Mouse (Mus musculus) bone marrow, adult 2 months (tissue): Measurements from ENCODE around the gene Gm47985. TPM values are rescaled to one million over a fixed set of nuclear protein-coding genes. Genes with fewer than 3 reads are reported as not detected.
"Not testable (repeated sequence)": the region's sequence is repeated elsewhere in the genome, so short reads cannot be mapped to it uniquely, and the experiment has no call there.

Experiments used
- H3K27ac ChIP-seq: fragments of 200-500 bp; 2 replicates; pipeline ENCODE4 v1.5.1; 2012; ENCODE audit warnings: low read depth, mild to moderate bottlenecking, control low read depth, inconsistent platforms, low read length; ENCODE audit not compliant: control insufficient read depth, poor library complexity, insufficient read depth
- H3K4me1 ChIP-seq: fragments of 200-500 bp; 2 replicates; pipeline ENCODE4 v1.6.1; 2011; ENCODE audit warnings: low read length; ENCODE audit not compliant: control insufficient read depth, insufficient read depth
- H3K4me3 ChIP-seq: fragments of 200-500 bp; replicated peaks from 2 replicates; pipeline ENCODE3; 2011; ENCODE audit warnings: mild to moderate bottlenecking, low read depth, low read length, control low read depth; ENCODE audit not compliant: control insufficient read depth
- CTCF ChIP-seq: fragments of 200-500 bp; IDR thresholded peaks from 2 replicates; pipeline ENCODE4 v1.5.1; 2011; ENCODE audit warnings: low read length, control low read depth; ENCODE audit not compliant: control insufficient read depth, insufficient read depth
- POLR2A ChIP-seq: fragments of 200-500 bp; IDR thresholded peaks from 2 replicates; pipeline ENCODE4 v1.6.1; 2011; ENCODE audit warnings: low read depth, mild to moderate bottlenecking, control low read depth, low read length, borderline replicate concordance; ENCODE audit not compliant: control insufficient read depth
- WGBS: fragments of 180-500 bp; shearing (Covaris S2); methylation state at CpG from one replicate; pipeline ENCODE4 v1.1.7; 2018; 5-methylcytosine and 5-hydroxymethylcytosine counted together
- polyA plus RNA-seq: library from polyadenylated mRNA; stranded (reverse); fragments of >200 nt; gene quantifications from 2 replicates; pipeline ENCODE4 v1.2.4, GENCODE M21; 2011; ENCODE audit warnings: low replicate concordance; ENCODE audit not compliant: missing spikeins, insufficient read depth, insufficient read length

The Gm47985 gene
- polyA plus RNA-seq, 1 experiment, result not detected

DNA sequence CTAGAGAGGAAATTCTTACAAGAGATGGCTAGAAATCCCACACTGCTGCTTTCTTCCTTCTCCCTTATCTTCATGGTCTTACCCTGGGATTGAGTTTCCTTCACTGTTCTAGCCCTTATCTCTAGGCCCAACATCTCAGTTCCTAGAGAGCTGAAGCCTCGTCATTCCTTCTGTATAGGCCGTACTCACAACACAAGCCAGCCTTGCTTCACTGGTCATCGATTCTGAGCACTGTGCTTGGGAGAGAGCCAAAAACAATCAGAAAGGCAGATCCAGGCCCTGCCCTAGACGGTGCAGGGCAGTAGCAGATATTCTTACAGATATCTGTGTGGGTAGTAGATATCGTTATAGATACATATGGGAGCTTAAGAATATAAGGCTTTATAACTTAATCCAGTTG lies 20.4 kb downstream of the Gm47985 start:
- H3K4me1 ChIP-seq, result not testable (repeated sequence)
- 63% methylated on average over 4 of the region's 5 CpGs for WGBS

DNA sequence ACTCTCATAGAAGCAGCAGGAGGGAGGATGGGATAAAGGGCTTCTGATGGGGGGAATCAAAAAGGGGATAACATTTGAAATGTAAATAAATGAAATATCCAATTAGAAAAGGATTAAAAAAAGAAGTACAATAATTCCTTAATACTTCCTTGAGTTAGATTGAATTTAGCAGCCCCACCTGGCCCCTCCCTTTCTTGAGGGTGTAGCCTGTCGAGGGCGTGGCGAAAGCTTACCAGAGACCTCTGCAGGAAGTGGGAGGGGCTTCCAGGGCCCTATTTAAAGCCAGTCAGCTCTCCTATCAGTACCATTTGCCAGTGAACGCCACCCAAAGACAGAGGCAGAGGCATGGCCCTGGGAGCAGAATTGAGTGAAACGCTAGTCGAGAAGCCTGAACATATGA lies 21.5 kb downstream of the Gm47985 start, which contains the start of gene 3110040M04Rik:
Gene 3110040M04Rik (plus strand): TSS at position 304 of the 400 bp plus-strand sequence.
- not testable (repeated sequence) for H3K4me1 ChIP-seq, H3K4me3 ChIP-seq, H3K27ac ChIP-seq
- no CpG with 5 or more reads among the region's 6 CpGs for WGBS

More for the DNA sequence above, 20.4 kb downstream of the Gm47985 start:
- not testable (repeated sequence) for H3K4me3 ChIP-seq, H3K27ac ChIP-seq

DNA sequence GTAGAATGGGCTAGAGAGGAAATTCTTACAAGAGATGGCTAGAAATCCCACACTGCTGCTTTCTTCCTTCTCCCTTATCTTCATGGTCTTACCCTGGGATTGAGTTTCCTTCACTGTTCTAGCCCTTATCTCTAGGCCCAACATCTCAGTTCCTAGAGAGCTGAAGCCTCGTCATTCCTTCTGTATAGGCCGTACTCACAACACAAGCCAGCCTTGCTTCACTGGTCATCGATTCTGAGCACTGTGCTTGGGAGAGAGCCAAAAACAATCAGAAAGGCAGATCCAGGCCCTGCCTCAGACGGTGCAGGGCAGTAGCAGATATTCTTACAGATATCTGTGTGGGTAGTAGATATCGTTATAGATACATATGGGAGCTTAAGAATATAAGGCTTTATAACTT lies 26.2 kb downstream of the Gm47985 start:
- not testable (repeated sequence) for H3K4me1 ChIP-seq, H3K27ac ChIP-seq, H3K4me3 ChIP-seq
- WGBS, result 76% methylated on average over 4 of the region's 5 CpGs

DNA sequence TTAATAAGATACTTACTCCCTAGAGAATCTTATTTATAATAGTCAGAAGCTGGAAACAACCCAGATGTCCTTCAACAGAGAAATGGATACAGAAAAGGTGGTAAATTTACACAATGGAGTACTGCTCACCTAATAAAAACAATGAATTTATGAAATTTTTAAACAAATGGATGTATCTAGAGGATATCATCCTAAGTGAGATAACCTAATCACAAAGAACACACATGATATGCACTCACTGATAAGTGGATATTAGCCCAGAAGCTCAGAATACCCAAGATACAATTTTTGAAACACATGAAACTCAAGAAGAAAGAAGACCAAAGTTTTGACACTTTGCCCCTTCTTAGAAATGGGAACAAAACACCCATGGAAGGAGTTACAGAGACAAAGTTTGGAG lies 26.6 kb downstream of the Gm47985 start:
- not testable (repeated sequence) for H3K27ac ChIP-seq, H3K4me1 ChIP-seq, H3K4me3 ChIP-seq

DNA sequence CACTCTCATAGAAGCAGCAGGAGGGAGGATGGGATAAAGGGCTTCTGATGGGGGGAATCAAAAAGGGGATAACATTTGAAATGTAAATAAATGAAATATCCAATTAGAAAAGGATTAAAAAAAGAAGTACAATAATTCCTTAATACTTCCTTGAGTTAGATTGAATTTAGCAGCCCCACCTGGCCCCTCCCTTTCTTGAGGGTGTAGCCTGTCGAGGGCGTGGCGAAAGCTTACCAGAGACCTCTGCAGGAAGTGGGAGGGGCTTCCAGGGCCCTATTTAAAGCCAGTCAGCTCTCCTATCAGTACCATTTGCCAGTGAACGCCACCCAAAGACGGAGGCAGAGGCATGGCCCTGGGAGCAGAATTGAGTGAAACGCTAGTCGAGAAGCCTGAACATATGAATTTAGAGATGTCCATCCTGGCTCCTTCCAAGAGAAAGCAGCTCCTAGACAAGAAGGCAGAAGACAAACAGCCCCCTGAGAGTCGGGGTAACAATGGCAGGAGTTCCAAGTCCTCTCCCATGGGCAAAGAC lies 27.6 kb downstream of the Gm47985 start, which contains the start of gene Gm47996:
Gene Gm47996 (plus strand): TSS at position 308 of the 532 bp plus-strand sequence.
- not testable (repeated sequence) for H3K27ac ChIP-seq, H3K4me1 ChIP-seq, H3K4me3 ChIP-seq
- WGBS, result 76% methylated on average over 4 of the region's 8 CpGs

DNA sequence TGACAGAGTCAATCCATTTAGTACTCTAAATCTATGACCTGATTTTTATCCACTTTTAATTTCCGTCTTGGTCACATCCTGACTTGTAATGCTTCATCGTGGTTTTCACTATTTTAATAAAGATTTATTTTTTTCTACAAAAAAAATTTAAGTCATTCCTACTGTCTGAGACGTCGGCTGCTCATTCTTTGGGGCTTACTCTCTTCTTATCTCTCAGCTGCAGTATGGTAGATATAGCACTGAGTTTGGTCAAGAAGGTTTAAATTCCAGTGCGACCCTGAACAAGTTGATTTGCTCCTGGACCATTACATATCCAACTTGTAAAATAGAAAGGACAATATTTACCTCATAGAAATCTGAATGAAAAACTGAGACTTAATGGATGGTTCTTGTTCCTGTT lies 29.3 kb downstream of the Gm47985 start:
- H3K4me1 ChIP-seq, H3K4me3 ChIP-seq, H3K27ac ChIP-seq: not testable (repeated sequence)
- 62% methylated on average over 5 of the region's 5 CpGs for WGBS

DNA sequence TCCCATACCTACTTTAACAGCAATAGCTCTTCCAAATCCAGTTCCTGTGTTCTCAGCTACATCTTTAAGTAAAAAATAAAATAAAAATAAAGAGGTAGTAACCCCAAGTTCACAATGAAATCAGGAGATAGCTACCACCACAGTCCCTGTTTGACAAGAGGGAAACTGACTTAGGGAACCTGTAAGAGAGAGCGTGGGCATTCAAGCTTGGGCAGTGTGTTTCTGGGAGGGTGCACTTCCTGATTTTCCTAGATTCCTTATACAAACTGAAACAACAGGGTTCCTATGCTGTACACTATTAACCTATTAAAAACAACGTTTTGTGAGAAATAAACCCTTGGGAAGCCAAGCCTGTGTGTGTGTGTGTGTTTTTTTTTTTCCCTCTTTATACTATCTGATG lies 32.5 kb downstream of the Gm47985 start:
- 36% methylated on average over 2 of the region's 2 CpGs for WGBS
- peaks cover 2% of the 10 kb centered on the region; the same call in 1 of the 2 replicates for H3K4me1 ChIP-seq
- no peak overlapping the region for H3K4me3 ChIP-seq
- H3K27ac ChIP-seq, result no peak overlapping the region
- TF ChIP-seq POLR2A (no peak), CTCF (no peak)

DNA sequence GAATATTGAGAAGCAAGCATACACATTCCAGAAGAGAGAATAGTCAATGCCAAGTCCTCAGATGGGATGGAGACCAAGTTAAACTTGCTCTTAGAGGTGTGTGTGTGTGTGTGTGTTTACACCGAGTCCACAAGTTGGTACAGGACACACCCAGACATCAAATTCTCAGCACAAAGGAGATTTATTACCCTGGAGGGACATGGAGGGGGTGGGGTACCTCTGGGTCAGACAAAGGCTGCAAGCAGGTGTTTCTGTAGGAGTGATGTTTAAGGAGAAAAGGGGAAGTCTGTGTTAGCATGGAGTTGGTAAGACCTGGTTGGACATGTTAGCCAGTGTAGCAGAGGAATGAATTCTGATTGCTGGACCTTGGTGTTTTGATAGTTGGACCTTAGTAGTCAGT lies 33.6 kb downstream of the Gm47985 start:
- Histone ChIP-seq H3K4me3 (no peak overlapping the region), H3K4me1 (peaks cover 2% of the 10 kb centered on the region; the same call in 1 of the 2 replicates), H3K27ac (no peak overlapping the region)
- 21% methylated on average over 1 of the region's 1 CpGs for WGBS
- TF ChIP-seq CTCF, result no peak
- no peak for TF ChIP-seq POLR2A

DNA sequence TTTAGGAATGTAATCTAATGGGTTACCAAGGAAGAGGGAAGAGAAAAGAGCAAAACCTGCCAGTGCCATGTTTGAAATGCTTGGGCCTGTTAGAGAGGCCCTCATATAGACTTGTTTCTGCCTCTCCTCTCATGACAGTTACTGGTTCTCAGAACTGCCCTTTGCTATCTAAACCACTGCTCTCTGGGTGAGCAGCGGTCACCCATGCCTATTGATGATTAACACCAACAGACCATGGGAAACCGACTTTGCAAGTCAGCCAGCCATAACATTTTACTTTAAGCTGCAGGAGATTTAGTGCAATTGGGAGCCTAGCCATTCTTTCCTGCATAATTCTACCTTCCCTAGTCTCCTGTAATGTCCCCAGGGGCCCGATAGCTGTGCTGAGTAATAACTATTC lies 34.1 kb downstream of the Gm47985 start:
- peaks cover 2% of the 10 kb centered on the region; the same call in 1 of the 2 replicates for H3K4me1 ChIP-seq
- H3K4me3 ChIP-seq, result no peak overlapping the region
- TF ChIP-seq POLR2A (no peak), CTCF (no peak)
- H3K27ac ChIP-seq, result no peak overlapping the region
- WGBS, result 68% methylated on average over 3 of the region's 3 CpGs

DNA sequence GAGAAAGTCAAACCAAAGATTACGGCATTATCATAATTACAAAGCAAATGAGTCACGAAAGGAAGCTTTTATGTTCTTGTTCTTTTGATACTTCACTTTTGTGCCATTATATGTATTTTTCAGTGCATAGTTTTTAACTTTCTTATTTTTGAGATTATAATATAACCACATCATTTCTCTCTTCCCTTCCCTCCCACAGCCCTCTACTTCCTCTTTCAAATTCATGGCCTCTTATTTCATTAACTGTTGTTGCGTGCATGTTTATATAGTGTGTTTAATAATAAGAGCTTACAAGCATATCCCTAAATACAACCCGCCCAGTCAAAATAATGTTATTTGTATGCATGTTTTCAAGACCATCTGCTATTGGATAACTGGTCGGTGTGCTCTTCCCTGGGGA lies 36.7 kb downstream of the Gm47985 start:
- no peak for TF ChIP-seq POLR2A
- TF ChIP-seq CTCF, result no peak
- Histone ChIP-seq H3K4me1 (peaks cover 2% of the 10 kb centered on the region; the same call in 1 of the 2 replicates), H3K27ac (no peak overlapping the region), H3K4me3 (no peak overlapping the region)
- 67% methylated on average over 5 of the region's 5 CpGs for WGBS
